Mouse (Mus musculus) hindbrain, postnatal 0 days (tissue): ENCODE results near the gene Ing5. TPM values are rescaled to one million over a fixed set of nuclear protein-coding genes. Genes with fewer than 3 reads are reported as not detected.
"Not testable (repeated sequence)": the region's sequence is repeated elsewhere in the genome, so short reads cannot be mapped to it uniquely, and the experiment has no call there.

Experiments used
- ATAC-seq: fragments of 200-750 bp; cut with Nextera tagmentation; 2 replicates; pipeline ENCODE4 v1.8.0; 2017; ENCODE audit warnings: mild to moderate bottlenecking, moderate TSS enrichment, moderate library complexity
- DNase-seq: peaks from one replicate; pipeline ENCODE4 v3.0.0-alpha.2; 2015; ENCODE audit warnings: low spot score
- H3K27ac ChIP-seq: fragments of 300-500 bp; sonication (generic); 2 replicates; pipeline ENCODE4 v1.5.1; 2014; ENCODE audit warnings: mild to moderate bottlenecking
- H3K27me3 ChIP-seq: fragments of 300-500 bp; sonication (generic); 2 replicates; pipeline ENCODE4 v1.6.1; 2014; ENCODE audit warnings: low read length, mixed read lengths; ENCODE audit not compliant: insufficient read depth
- H3K36me3 ChIP-seq: fragments of 300-500 bp; sonication (generic); 2 replicates; pipeline ENCODE4 v1.6.1; 2014; ENCODE audit warnings: low read length, mixed read lengths; ENCODE audit not compliant: insufficient read depth
- H3K4me1 ChIP-seq: fragments of 300-500 bp; sonication (generic); 2 replicates; pipeline ENCODE4 v1.6.1; 2014; ENCODE audit warnings: antibody characterized with exemption, low read length, mixed read lengths; ENCODE audit not compliant: insufficient read depth
- H3K4me2 ChIP-seq: fragments of 300-500 bp; sonication (generic); 2 replicates; pipeline ENCODE4 v1.6.1; 2014; ENCODE audit warnings: low read depth, mild to moderate bottlenecking, low read length, moderate library complexity, mixed read lengths
- H3K4me3 ChIP-seq: fragments of 300-500 bp; sonication (generic); 2 replicates; pipeline ENCODE4 v1.5.1; 2014; ENCODE audit warnings: low read length
- H3K9ac ChIP-seq: fragments of 300-500 bp; sonication (generic); replicated peaks from 2 replicates; pipeline ENCODE4 v1.6.1; 2014; ENCODE audit warnings: mild to moderate bottlenecking, low read length, moderate library complexity, mixed read lengths
- H3K9me3 ChIP-seq: fragments of 300-500 bp; sonication (generic); 2 replicates; pipeline ENCODE4 v1.6.1; 2016; ENCODE audit warnings: low read length, mixed read lengths
- CTCF ChIP-seq: IDR thresholded peaks from 2 replicates; pipeline ENCODE4 v1.5.1; 2016; ENCODE audit warnings: antibody characterized with exemption, control low read depth, low read depth
- WGBS: fragments of 180-500 bp; shearing (Covaris S2); extraction: QIAGEN DNeasy Blood & Tissue Kit; methylation state at CpG from one replicate; pipeline ENCODE4 v1.1.7; 2014; 5-methylcytosine and 5-hydroxymethylcytosine counted together
- polyA plus RNA-seq: library from polyadenylated mRNA; unstranded; fragments of >200 nt; fragmentation: Nextera tagmentation; extraction: Ambion mirVana; gene quantifications from 2 replicates; pipeline ENCODE4 v1.2.1, GENCODE M21; 2015
- total RNA-seq: library from RNA; depleted of rRNA; stranded (reverse); fragments of >200 nt; gene quantifications from 2 replicates; pipeline ENCODE4 v1.2.3, GENCODE M21; 2014; rRNA removed

Ing5 gene
- total RNA-seq (9.4 and 9.9 TPM in 2 replicates), polyA plus RNA-seq (7.0 and 7.1 TPM in 2 replicates)

GRCm38 (mm10) chr1:93803556-93804507 is at the start of gene Ing5:
Ing5 (plus strand) TSS chr1:93803965.
- Histone ChIP-seq H3K36me3 (peaks cover 20% of the 10 kb centered on the region), H3K4me2 (peak within 1 kb of the TSS; percentile 88), H3K9me3 (no peaks in the 10 kb centered on the region), H3K27ac (peak within 1 kb of the TSS; percentile 98), H3K9ac (peak within 1 kb of the TSS; percentile 85), H3K27me3 (no peaks in the 10 kb centered on the region), H3K4me1 (peaks cover 13% of the 10 kb centered on the region; the same call in 1 of the 2 replicates), H3K4me3 (peak within 1 kb of the TSS; percentile 81)
- peak; percentile 95 for ATAC-seq
- DNase-seq: peak; percentile 99
- under 1% methylated on average over 93 of the region's 94 CpGs for WGBS
- TF ChIP-seq CTCF: peak; percentile 91

DNA sequence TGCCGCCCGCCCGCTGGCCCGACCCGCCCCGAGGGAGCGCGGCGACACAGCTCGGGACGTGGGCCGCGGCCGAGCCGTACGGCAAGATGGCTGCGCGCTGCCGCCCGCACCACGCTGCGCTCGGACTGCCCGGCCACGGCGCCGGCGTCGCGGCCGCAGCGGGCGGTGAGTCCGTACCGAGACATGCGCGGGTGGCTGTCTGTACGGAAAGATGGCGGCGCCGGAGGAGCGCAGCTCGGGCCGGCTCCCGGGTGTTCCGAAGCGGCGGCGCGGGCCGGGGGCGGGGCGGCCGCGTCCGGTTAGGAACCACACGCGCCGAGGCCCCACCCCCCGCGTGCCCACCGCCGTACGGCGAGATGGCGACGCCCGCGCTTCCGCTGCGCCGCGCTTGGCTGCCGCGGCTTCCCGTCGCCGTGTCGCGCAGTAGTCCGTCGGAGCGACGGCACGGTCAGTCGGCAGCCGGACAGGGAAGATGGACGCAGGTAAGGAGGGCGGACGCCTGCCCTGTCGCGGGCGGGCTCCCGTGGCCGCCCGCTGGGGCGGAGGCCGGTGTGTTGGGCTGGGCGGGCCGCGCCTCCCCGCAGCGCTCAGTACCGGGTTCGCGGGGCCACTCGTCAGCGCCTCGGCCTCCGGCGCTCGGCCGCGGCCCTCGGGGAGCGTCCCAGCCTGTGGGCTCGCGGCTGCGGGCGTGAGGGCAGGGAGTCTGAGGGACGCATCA is 49.0 kb upstream of the Ing5 start, which contains the start of gene Thap4:
Gene Thap4, minus strand, starts transcription at position 292 of the 718 bp plus-strand sequence.
- DNase-seq (peak; percentile 97), ATAC-seq (peak; percentile 96)
- TF ChIP-seq CTCF: no peak
- WGBS: under 1% methylated on average over 75 of the region's 121 CpGs
- peak within 1 kb of the TSS; percentile 90 for H3K4me2 ChIP-seq
- H3K27ac ChIP-seq: peak within 1 kb of the TSS; percentile 85
- peaks cover 6% of the 10 kb centered on the region; the same call in 1 of the 2 replicates for H3K4me1 ChIP-seq
- no peaks in the 10 kb centered on the region for H3K27me3 ChIP-seq
- peak within 1 kb of the TSS; percentile 99 for H3K4me3 ChIP-seq
- H3K9me3 ChIP-seq: no peaks in the 10 kb centered on the region
- H3K36me3 ChIP-seq: peaks cover 4% of the 10 kb centered on the region
- peak within 1 kb of the TSS; percentile 80 for H3K9ac ChIP-seq

DNA sequence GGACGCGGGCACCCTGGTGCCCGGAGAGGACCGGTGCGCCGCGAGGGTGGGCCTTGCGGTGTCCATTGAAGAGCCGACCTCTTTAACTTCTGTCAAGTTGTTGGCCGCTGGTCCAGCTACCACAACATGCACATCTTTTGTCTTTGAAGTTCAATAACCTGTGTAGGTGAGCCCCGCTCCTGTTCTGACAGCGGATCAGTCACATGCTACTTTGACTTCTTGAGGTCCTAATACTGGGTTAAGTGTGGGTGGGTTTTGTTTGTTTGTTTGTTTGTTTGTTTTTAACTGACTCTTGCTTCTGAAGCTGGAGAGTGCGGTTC is 48.5 kb upstream of the Ing5 start:
- peaks cover 6% of the 10 kb centered on the region; the same call in 1 of the 2 replicates for H3K4me1 ChIP-seq
- H3K4me3 ChIP-seq: peak overlapping the region; percentile 99
- no peak for TF ChIP-seq CTCF
- peak overlapping the region; percentile 90 for H3K4me2 ChIP-seq
- 0% methylated on average over 13 of the region's 13 CpGs for WGBS
- DNase-seq: no peak
- no peaks in the 10 kb centered on the region for H3K9me3 ChIP-seq
- H3K27ac ChIP-seq: peak overlapping the region; percentile 85
- no peak for ATAC-seq
- no peaks in the 10 kb centered on the region for H3K27me3 ChIP-seq
- peak overlapping the region; percentile 80 for H3K9ac ChIP-seq
- no peaks in the 10 kb centered on the region for H3K36me3 ChIP-seq

- peaks cover 6% of the 10 kb centered on the region; the same call in 1 of the 2 replicates for H3K4me1 ChIP-seq
- 26% methylated on average over 7 of the region's 7 CpGs for WGBS
- H3K9me3 ChIP-seq: no peaks in the 10 kb centered on the region
- H3K9ac ChIP-seq: peak overlapping the region; percentile 80; the same call in 1 of the 2 replicates
- peak overlapping the region; percentile 90 for H3K4me2 ChIP-seq
- H3K36me3 ChIP-seq: no peaks in the 10 kb centered on the region
- DNase-seq (no peak), ATAC-seq (no peak)
- no peak overlapping the region for H3K27ac ChIP-seq
- no peak for TF ChIP-seq CTCF
- H3K4me3 ChIP-seq: peak overlapping the region; percentile 99
- no peaks in the 10 kb centered on the region for H3K27me3 ChIP-seq
Measured at GRCm38 (mm10) chr1:93755618-93756017, 48.1 kb upstream of the Ing5 start.

DNA sequence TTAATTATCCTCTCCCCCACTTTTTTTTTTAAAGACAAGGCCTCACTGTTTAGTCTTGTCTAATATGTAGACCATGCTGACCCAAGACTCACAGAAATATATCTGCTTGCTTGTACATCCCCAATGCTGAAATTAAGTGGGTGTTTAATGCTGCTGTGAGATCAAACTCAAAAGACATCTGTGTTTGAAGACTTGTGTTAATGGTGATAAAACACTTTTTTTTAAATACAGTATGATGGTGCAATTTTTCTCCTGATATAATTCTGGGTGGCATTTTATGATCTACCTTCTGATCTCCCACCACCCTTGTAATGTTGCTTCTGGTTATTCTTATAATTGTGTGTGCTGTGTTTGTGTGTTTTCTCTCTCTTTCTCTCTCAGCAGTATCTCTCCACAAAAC is 47.6 kb upstream of the Ing5 start:
- no peak for TF ChIP-seq CTCF
- Histone ChIP-seq H3K9me3 (no peaks in the 10 kb centered on the region), H3K4me1 (peaks cover 6% of the 10 kb centered on the region; the same call in 1 of the 2 replicates), H3K36me3 (no peaks in the 10 kb centered on the region), H3K9ac (no peak overlapping the region), H3K4me3 (peak overlapping the region; percentile 99; the same call in 1 of the 2 replicates), H3K27ac (no peak overlapping the region), H3K4me2 (peak overlapping the region; percentile 90; the same call in 1 of the 2 replicates), H3K27me3 (no peaks in the 10 kb centered on the region)
- ATAC-seq (no peak), DNase-seq (no peak)

DNA sequence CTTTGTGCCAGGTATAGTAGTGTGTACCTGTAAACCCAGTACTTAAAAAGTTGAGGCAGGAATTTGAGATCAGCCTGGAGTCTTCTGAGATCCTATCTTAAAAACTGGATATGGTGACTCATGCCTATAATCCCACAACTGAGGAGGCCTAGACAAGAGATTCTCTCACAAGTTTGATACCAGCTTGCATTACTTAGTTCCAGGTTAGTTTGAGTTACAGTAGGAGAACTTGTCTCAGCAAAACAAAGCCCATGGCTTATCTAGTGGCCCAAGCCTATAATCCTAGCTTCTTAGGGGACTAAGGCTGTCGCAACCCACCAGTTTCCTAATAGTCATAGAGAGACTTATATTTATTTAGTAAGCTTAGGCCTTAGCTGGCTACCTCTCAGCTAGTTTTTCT is 43.7 kb upstream of the Ing5 start:
- DNase-seq: no peak
- no peak for ATAC-seq
- no peak overlapping the region for H3K27ac ChIP-seq
- H3K4me2 ChIP-seq: no peak overlapping the region
- no peaks in the 10 kb centered on the region for H3K27me3 ChIP-seq
- TF ChIP-seq CTCF: no peak
- no peaks in the 10 kb centered on the region for H3K36me3 ChIP-seq
- no peak overlapping the region for H3K4me3 ChIP-seq
- 97% methylated on average over 1 of the region's 1 CpGs for WGBS
- no peak overlapping the region for H3K9ac ChIP-seq
- H3K9me3 ChIP-seq: no peaks in the 10 kb centered on the region
- no peaks in the 10 kb centered on the region for H3K4me1 ChIP-seq

DNA sequence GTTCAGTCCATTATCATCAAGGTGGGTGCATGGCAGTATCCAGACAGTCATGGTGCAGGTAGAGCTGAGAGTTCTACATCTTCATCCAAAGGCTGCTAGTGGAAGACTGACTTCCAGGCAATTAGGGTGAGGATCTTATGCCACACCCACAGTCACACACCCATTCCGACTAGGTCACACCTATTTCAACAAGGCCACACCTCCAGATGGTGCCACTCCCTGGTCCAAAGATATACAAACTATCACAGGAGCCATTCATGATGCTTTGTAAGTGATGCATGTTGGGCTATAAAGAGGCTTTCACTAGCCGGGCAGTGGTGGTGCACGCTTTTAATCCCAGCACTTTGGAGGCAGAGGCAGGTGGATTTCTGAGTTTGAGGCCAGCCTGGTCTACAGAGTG is 40.2 kb upstream of the Ing5 start:
- H3K4me2 ChIP-seq, DNase-seq, H3K4me1 ChIP-seq, H3K27ac ChIP-seq, H3K4me3 ChIP-seq, ATAC-seq, H3K36me3 ChIP-seq, H3K27me3 ChIP-seq, H3K9me3 ChIP-seq, H3K9ac ChIP-seq: not testable (repeated sequence)
- 91% methylated on average over 3 of the region's 3 CpGs for WGBS
